Mouse (Mus musculus) induced T-regulatory cell, adult 2 months (primary cell): ENCODE data around the gene 2410137M14Rik.
"Not testable (repeated sequence)": the region's sequence is repeated elsewhere in the genome, so short reads cannot be mapped to it uniquely, and the experiment has no call there.

Experiments
- DNase-seq: peaks from one replicate; pipeline ENCODE4 v3.0.0-alpha.2; 2012; ENCODE audit warnings: low read depth

The 2410137M14Rik gene

DNA sequence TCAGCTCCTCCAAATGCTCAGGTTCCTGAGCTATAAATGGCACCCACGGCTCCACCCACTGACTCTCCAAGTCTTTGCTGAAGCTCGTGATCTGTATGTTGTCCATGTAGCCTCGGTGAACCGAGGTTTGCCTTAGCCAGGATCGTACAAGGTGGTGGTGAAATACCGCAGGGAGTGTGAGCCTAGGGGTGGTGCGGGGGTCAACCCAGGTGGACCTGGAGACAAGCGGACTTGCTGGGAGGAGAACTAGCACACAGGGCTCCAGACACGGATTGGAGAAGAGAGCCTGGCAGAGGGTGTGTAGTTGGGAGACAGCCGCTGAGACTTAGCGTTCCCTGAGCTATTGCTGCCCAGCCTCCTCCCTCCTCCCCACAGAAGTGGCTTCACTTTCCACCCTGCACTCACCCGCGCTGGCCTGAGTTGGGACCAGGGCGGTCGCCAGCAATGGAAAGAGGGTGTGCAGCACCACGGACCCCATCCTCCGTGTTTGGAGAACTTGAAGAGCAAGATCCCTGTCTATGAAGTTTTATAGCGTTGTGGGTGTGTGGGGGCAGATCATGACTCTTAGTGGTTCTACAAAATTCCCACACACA is at the start of gene 2410137M14Rik:
2410137M14Rik (minus strand) TSS at position 17 of the 593 bp plus-strand sequence.
- no peak for DNase-seq

DNA sequence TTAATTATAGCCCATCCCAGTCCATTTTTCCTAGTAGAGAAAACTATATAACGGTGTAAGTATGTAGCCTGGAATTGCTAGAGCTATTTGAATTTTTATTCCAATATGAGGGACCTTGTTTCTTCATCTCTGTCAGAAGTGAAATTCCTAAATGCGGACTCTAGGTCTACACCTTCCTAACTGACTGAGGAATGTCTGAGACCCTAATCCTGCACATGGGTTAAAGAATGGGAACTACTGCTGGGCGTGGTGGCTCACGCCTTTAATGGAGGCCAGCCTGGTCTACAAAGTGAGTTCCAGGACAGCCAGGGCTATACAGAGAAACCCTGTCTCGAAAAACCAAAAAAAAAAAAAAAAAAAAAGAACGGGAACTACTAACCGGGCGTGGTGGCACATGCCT is 48.1 kb upstream of the 2410137M14Rik start:
- no peak for DNase-seq

DNA sequence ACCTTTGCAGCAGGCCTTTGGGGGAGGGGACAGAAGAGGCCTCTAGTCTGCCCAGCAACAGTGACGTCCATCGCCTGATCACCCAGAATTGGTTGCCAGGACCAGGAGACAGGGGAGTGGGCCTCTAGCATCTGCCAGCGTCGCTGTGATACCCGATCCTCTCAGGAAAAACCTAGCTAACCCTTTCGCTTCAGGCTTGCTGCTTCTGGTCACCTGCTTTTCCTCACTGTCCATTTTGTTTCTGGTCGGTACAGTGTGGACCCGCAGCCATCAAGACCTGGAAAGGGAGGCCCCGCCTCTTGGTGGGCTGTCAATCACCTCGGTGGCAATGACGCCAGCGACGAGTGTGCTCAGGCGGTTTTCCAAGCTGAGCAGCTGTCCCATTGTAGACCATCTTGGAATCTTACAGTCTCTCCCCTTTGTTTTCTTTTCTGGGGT is 47.7 kb upstream of the 2410137M14Rik start:
- DNase-seq = peak; percentile 84

DNA sequence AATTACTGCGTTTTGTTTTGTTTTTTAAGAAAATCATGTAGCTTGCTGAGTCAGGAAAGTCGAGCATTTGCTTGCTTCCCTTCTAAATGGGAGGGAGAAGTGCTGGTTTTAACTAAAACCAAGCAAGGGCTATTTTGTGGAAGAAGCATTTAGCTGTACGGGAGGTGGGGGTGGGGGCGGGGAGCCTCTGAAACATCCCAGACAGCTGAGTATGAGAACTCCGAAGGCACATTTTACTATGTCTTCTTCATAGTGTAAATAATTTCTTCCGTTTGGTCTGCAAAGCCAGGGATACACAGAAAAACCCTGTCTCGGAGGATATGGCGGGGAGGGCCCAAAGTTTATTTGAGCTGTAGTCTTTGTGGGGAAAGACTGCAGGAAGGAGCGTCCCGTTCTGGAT is 47.2 kb upstream of the 2410137M14Rik start:
- DNase-seq = no peak

DNA sequence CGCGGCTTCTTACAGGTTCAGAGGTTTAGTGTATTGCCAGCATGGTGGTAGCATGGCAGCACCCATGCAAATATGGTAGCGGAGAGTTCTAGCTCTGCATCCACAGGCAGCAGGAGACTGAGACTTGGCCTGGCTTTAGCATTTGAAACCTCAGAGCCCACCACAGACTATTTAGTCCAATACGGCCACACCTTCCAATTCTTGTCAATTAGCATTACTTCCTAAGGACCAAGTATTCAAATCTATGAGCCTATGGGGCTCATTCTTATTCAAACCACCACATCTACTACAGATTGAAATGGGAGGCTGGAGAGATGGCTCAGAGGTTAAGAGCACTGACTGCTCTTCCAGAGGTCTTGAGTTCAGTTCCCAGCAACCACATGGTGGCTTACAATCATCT is 46.4 kb upstream of the 2410137M14Rik start:
- DNase-seq = no peak

DNA sequence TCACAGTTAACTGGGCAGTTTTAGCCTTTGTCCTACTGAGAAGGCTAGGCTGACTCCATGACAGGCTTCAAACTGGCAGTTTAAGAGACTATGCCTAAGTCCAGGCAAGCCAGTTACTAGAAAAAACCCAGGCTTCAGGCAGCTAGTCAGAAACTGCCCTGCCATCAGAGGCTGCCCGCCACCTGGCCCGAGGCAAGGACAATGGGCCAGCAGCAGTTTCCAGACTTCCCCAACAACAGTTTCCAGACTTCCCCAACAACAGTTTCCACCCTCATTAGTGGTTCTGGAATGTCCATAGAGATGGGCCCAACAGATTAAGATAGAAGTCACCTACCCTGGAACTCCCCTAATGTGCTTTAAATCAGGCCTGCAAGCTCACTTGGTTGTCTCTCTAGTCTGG is 45.4 kb upstream of the 2410137M14Rik start:
- no peak for DNase-seq

DNA sequence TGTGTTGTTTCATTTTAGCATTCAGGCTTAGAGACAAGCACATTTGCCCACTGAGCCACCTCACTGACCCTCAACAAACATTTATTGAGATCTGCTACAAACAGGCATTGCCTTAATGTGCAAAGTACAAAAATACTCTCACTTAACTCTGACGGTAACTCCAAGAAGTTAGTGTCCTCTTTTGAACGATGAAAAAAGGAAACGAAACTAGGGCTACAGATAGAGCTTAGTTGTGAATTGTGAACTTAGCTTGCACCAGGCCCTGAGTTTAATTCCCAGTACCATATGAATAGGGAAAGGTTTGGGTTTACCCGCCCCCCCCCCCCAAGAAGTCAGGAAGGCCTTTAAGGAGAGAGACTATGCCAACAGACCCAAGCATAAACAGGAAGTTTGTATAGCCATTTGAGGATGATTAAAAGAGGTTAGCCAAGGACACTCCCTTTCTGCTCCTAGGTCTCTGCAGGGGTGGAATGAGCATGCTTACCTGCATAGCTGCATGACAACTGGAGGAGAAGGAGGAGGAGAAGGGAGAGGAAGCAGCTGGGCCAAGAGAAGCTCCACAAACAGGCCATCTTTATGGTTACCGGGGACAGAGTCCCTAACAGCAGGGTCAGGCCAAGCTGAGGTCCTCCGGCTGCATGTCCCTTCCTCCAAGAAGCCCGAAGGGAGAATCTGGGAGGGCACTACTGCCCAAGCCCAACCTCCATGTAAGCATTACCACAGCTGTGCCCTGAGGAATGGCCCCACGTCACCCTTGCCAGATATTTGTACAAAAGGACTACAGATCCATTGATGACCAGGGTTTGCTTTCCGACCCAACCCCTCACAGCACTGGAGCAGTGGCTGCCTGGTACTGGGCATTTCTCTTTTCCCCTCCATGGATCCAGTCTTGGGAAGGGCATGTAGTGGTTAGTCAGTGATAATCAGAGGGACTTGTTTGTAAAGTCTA is 41.9 kb upstream of the 2410137M14Rik start, which contains the start of gene Mog:
Mog (minus strand) TSS at position 771 of the 949 bp plus-strand sequence.
- no peak for DNase-seq

DNA sequence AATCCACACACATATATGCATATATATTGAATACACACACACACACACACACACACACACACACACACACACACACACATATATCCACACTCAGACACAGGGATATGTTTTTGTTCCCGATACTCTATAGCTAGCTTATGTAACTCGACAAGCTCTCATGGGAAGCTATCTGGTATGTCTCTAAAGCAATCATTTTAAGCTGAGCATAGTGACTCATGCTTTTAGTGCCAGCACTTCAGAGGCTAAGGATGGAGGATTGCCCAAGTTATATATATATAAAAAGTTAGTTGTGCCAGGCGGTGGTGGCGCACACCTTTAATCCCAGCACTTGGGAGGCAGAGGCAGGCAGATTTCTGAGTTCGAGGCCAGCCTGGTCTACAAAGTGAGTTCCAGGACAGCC is 38.2 kb upstream of the 2410137M14Rik start:
- DNase-seq = not testable (repeated sequence)

DNA sequence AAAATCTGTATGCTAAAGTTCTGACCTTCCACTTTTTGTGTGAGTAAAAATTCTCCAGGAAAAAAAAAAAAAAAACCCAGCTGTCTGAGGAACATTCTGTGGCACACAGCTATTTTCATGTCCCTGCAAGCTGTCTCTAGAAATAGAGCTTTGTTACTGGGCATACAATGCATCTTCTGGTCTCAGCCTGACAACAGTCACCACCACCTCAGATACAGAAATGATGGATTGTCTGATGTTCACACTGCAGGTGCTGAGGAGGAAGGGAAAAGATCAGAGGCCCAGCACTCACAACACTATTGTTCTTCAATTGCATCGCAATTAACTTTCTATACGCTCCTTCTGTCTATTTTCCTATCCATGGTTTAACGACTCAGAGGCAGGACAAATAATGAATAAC is 37.3 kb upstream of the 2410137M14Rik start:
- no peak for DNase-seq

DNA sequence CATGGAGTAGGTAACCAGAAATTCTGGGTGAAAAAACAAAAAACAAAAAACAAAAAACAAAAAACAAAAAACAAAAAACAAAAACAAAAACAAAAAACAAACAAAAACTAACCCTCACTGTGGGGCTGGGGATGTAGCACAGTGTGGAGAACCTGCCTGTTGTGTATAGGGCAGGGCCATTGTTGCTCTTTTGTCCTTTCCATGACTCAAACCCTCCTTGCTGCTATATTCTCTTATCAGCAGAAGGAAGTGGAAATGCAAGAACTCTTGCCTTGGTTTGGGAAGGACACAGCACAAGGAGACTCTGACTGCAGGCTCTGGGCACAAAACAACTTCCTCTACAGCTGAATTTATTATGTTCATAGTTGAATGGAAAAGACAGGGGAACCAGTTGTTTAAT is 35.3 kb upstream of the 2410137M14Rik start:
- no peak for DNase-seq

DNA sequence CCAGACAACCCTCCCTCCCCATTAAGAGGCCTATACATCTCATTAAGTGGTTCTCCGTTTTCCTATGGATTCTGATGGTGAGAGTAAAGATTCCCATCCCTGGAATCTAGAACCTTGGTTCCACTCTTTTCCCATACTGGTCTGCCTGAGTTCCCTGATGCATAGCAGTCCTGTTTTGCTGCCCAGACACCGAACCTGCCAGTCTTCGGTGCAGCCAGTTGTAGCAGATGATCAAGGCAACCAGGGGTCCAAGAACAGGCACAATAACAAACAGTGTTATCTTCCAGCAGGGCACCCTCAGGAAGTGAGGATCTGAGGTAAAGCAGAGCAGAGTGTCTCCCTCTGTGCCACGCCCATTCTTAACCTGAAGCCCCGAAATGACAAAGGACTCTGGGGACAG is 31.1 kb upstream of the 2410137M14Rik start:
- no peak for DNase-seq

DNA sequence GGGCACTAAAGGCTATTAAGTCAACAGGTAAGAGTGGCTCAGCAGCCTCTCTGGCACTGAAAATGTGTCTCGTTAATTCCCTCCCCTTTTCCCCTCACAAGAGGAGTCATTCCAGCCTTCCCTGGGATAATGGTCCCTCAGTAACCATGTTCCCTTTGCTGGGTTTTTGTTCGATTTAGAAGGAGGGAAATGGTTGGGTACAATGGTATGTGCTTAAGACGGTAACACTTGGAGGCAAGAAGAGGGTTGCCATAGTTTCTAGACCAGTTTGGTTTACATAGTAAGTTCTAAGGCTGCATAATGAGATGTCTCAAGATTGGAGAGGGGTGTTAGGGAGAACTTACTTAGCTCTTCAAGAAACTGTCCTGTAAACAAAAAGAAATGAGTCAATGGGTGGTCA is 30.7 kb upstream of the 2410137M14Rik start:
- no peak for DNase-seq

DNA sequence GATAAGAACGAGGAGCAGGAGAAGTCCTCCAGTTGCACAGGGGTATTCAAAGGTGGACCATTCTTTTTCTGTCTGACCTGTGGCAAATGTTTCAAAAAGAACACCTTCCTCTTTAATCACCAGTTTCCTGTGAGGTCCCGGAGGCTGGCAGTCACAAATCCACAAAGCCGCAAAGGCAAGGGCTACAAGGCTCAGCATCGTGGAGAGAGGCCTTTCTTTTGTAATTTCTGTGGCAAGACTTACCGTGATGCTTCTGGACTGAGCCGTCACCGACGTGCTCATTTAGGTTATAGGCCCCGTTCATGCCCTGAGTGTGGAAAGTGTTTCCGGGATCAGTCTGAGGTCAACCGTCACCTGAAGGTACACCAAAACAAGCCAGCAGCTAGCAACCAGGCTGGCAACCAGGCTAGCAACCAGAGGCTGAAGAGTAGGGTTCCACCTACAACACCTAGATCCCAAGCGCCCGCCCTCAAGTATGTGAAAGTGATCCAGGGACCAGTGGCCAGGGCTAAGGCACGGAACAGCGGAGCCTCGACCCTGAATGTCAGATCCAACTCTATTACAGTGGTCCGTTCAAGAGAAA is 28.5 kb upstream of the 2410137M14Rik start:
- DNase-seq = peak; percentile 38

DNA sequence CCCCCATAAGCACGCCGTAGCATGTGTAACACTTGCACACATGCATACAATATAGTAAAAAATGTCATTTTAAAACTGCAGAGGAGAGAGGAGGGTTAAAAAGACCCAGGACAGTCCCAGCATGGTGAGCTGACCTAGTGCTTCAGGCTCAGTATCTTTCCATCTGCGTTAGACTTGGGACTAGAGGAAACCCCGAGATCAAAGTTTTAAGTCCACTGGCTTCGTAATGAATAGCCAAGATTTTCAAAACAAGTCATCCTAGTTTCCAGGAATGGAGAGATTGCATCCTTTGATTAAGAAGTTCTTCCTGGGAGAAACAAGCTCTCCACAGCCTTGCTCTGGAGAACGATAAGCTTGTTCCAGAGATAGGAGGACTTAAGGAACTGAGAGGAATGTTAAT is 27.1 kb upstream of the 2410137M14Rik start:
- DNase-seq = no peak

DNA sequence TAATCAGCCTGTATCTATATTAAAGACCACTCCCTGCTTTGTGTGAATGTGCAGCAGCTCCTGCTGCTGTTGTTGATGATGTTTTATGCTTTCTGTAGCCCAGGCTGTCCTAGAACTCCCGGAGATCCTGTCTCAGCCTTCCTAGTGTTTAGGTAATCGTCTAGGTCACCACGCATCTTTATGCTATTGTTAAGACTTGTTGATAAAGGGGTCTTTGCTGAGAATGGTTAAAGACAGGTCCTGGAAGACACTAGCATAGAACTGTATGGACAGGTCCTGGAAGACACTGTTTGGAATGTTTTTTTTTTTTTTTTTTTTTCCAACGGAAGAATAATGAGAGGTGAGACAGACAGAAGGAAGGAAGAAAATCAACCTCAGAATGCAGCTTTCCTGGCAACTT is 22.3 kb upstream of the 2410137M14Rik start:
- DNase-seq = no peak

DNA sequence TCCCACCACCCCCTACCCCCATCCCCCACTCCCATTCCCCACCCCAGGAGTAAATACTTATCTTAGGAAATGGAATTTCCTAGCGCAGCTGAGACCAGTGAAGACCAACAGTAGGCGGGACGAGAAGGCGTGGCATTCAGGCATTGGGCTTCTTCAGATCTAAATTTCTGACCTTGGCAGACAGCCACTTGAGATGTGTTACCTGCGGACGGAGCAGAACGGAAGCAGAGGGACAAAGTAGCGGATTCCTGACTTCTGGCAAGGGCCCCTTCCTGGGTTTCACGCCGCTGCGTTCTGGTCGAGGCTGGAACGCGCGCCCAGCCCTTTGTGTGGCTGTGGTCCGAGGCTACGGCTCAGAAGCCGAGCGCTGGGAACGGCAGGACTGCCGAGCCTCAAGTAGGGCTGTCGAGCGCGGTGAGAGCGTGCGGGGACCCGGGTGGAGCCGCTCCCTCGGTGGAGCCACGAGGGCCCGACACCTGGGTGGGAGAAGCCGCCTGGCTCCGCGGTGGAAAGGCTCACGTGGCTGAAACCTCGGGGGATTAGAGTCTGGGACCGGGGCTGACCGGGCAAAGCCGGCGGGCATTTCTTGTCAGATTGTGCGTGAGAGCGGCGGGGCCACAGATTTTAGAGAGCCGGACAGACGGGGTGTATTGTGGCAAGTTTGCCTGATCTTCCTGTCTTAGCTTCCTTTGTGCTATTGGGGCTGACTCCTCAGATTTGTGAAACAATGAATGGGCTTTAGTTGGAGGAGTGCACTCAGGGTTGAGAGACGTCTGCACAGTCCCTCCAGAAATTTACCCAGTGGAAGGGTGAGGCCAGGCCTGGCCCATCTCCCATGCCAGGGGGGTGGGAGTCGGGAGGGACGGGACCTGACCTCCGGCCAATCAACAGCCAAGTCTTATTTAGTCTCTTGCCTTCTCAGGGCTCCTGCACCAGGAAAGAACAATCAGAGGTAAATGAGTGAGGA is 21.6 kb upstream of the 2410137M14Rik start:
- DNase-seq = peak; percentile 25

DNA sequence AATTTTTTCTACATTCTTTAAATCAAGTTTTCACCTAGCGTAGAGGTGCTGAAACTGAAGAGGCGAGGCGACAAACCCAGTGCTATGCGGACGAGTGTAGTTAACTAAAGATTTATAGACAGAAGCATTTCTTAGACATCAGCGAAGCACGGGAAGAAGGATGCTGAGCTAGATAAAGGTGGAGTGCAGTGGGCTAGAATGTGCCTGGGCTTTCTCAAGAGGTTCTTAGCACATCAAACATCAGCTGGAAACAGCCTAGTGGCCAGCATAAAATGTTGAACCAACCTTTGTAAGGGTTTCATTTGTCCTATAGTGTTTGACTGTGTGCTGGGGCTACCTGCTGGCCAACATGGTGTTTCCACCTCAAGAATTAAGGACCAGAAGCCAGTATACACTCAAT is 19.8 kb upstream of the 2410137M14Rik start, which contains the start of gene Zfp57:
Zfp57 (plus strand) TSS at position 301 of the 400 bp plus-strand sequence.
- no peak for DNase-seq

DNA sequence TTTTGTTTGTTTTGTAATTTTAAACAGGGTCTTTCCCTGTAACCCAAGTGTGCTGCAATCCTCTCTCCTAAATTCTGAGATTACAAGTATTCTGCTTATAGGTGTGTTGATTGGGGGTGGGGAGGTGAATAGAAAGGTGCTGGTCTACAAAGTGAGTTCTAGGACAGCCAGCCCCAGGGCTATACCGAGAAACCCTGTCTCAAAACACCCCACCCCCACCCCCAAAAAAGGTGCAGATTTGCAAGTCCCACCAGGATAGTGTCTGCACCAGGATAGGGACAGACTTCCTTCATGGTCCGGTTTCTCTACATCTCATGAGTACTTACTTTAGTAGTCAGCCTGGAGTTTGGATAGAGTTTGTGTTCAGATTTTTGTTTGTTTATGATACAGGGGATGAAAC is 17.4 kb upstream of the 2410137M14Rik start:
- no peak for DNase-seq

DNA sequence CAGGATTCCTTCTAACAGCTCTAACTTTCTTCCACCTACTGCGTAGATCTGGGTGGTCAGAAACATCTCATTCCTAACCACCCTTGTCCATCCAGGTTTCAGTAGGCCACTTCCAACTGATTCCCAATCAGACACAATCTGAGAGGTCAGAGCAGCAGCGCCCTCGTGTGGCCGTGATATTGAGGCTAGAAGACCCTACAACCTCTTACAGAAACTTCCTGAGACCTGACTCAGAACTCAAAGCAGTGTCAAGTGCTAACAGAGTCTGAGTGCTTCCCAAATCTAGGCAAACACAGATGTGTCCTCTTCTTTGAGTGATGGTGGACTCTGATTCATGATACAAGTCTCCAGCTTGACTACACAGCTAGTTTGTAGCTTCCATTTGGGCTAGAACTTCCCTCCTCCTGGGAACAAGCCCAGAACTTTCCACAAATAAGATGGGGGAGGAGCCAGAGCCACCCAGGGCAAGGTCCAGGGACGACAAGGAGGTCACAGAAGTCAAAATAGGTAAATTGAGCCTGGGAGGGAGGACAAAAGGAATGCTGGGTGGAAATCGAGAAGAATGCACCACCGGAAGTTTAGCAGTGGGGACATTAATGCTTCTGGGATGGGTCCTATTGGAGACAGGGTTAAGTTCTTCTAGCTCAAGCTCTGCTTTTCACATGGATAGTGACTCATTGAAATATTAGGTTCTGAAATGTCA is 16.1 kb upstream of the 2410137M14Rik start:
- peak; percentile 82 for DNase-seq

DNA sequence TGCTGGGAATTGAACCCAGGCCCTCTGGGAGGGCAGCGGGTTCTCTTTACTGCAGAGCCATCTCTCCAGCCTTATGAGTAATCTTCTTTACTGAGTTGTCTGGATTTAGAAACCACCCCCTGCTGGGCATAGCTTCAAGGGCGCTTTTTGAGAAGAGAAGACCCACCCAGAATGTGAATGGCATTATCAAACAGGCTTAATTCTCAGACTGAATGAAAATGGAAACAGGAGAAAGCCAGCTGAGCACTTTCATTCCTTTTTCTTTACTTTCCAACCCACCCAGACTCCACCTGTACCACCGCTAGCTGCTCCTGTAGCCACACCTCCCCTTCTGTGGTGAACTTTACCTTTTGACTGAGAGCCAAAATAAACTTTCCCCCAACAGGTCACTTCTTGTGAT is 14.4 kb upstream of the 2410137M14Rik start:
- DNase-seq = no peak

DNA sequence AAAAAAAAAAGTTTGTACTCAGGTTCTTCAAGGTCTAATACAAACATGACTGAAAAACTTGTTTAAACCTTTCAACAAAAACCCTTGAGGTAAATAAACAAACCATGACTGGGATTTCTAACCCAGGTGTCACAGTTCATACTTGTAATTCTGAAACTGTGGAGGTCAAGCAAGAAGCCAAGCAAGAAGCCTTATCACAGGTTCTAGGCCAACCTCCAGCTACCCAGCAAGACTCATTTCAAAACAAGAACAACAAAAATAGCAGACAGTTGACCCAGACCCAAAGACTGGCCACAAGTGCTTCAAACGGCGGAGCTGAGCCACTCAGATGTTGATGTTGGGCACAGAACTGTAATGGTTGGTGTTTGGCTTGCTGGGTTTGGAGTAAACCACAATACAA is 13.5 kb upstream of the 2410137M14Rik start:
- DNase-seq = peak; percentile 22
